Mouse (Mus musculus) effector memory CD4-positive, alpha-beta T cell, adult 5 months (primary cell): ENCODE results near the gene Olfr1099. TPM values are rescaled to one million over a fixed set of nuclear protein-coding genes. Genes with fewer than 3 reads are reported as not detected.

Experiments used
- polyA plus RNA-seq: library from polyadenylated mRNA; unstranded; fragments of 100-300 nt; shearing (Covaris generic); gene quantifications from one replicate; pipeline ENCODE4 v1.2.1, GENCODE M21; 2017

Gene Olfr1099
- polyA plus RNA-seq, result not detected

DNA sequence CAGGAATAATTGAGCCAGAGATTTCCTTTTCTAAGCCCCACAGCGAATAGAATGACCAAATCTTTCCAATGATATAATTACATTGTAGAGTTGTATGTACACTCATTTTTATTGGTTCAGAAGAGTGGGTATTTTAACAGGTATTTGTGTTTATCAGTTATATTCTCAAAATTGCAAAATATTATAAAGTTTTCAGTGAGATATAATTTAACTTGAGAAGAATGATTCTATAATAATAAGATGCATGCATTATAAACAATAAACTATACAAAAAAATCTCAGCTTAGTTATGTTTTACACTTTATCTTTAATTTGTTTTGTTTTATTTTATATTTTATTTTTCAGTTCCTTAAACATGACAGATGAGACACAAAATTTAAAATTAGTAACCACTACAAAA, at the start of gene Olfr1099:
TSS of gene Olfr1099 (minus strand) at position 101 of the 400 bp plus-strand sequence.

DNA sequence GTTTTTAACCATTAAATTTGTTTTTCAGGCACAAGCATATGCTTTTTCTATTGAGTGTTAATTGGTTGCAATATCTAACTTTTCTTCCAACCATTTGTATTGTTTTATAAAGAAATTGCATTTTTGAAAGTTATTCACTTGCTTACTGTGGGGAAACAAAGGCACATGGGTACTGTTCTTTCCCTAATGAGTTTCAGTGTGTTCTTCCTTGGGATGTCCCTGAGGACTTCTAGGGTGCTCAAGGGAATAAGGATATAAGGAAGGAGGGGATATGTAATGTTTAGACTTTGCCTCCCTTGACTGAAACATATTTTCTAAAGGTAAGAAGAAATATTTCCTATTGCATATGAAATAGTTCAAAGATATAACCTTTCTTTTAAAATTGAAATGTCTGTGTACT, 37.6 kb upstream of the Olfr1099 start, which contains the start of gene Olfr1102:
TSS of gene Olfr1102 (plus strand) at position 301 of the 400 bp plus-strand sequence.

DNA sequence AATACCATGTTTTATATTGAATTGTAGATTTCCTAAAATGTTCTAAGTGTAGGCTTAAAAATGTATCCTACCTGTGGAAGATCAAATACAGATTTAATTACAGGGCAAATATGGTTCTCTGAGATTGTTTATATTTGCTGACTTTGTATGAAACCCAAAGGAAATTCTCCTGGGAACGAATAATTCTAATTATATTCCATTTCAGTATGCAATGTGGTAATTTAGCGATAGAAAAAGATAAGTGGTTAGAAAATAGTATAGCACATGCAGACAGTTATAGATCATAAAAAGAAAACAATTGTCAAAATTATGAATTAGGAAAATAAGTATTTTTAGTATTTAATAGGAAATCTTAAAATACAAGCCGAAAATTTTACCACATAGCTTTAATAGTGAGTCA, 30.6 kb upstream of the Olfr1099 start, which contains the start of gene Olfr1101:
TSS of gene Olfr1101 (minus strand) at position 101 of the 400 bp plus-strand sequence.

DNA sequence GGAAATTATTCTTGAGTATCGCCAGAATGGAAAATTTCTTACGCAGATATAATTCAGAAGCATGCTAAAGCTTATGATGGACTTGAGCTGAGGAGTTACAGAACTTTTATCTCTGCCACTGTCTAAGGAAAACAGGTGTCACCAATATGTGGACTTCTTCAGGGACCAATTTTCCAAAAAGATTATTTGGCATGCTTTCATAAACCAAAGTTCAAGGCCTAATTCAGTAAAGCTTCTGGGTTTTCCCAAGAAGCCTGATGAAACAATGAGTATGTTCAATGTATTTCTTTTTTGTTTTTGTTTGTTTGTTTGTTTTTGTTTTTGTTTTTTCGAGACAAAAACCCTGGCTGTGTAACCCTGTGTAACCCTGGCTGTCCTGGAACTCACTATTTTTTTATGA, 19.4 kb upstream of the Olfr1099 start, which contains the start of gene Olfr1100:
TSS of gene Olfr1100 (minus strand) at position 101 of the 400 bp plus-strand sequence.

DNA sequence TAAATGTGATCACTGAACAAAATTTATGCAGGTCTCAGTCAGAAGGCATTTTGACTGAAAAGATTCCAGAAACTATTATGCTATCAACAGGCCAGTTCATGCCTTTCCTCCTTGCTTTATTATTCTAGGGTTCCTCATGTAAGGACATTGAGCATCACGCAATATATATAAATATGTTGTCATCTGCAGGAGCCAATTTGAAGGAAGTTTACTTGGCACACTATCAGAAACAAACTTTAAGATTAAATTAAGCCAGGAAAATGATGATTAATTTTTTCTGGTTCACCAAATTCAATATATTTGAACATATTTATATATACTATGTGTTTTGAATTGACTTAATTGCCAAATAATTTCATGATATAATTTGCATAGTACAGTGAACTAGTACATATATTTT, 36.0 kb downstream of the Olfr1099 start, which contains the start of gene Olfr1098:
TSS of gene Olfr1098 (minus strand) at position 101 of the 400 bp plus-strand sequence.

Other genes with a start within 250 kb of the Olfr1099 start
- gene Olfr1089, start 227.0 kb downstream of the Olfr1099 start, polyA plus RNA-seq, result not detected
- gene Olfr1090, start 201.7 kb downstream of the Olfr1099 start, polyA plus RNA-seq, result not detected
- not detected for gene Olfr1093, start 178.2 kb downstream of the Olfr1099 start, polyA plus RNA-seq
- not detected for gene Olfr141, start 150.7 kb downstream of the Olfr1099 start, polyA plus RNA-seq
- not detected for gene Olfr1094, start 136.0 kb downstream of the Olfr1099 start, polyA plus RNA-seq
- not detected for gene Olfr1095, start 109.0 kb downstream of the Olfr1099 start, polyA plus RNA-seq
- gene Gm13723, start 85.9 kb downstream of the Olfr1099 start, polyA plus RNA-seq, result not detected
- 0.11 TPM for gene Olfr1097, start 68.5 kb downstream of the Olfr1099 start, polyA plus RNA-seq
- gene Olfr1098, start 36.1 kb downstream of the Olfr1099 start, polyA plus RNA-seq, result not detected
- gene Olfr1100, start 19.3 kb upstream of the Olfr1099 start, polyA plus RNA-seq, result not detected
- gene Olfr1101, start 30.5 kb upstream of the Olfr1099 start, polyA plus RNA-seq, result not detected
- gene Olfr1102, start 37.7 kb upstream of the Olfr1099 start, polyA plus RNA-seq, result not detected
- gene Olfr1104, start 66.4 kb upstream of the Olfr1099 start, polyA plus RNA-seq, result not detected
- 0.16 TPM for gene Olfr1105, start 75.8 kb upstream of the Olfr1099 start, polyA plus RNA-seq
- gene Olfr1106, start 91.6 kb upstream of the Olfr1099 start, polyA plus RNA-seq, result not detected
- gene Olfr1107, start 115.1 kb upstream of the Olfr1099 start, polyA plus RNA-seq, result not detected
- not detected for gene Olfr1109, start 135.3 kb upstream of the Olfr1099 start, polyA plus RNA-seq
- gene Olfr259, start 153.9 kb upstream of the Olfr1099 start, polyA plus RNA-seq, result not detected
- gene Olfr1110, start 179.6 kb upstream of the Olfr1099 start, polyA plus RNA-seq, result not detected
- gene Olfr1111, start 191.9 kb upstream of the Olfr1099 start, polyA plus RNA-seq, result not detected
- gene Olfr1112, start 227.1 kb upstream of the Olfr1099 start, polyA plus RNA-seq, result not detected
- gene Olfr1113, start 248.3 kb upstream of the Olfr1099 start, polyA plus RNA-seq, result not detected